Mouse (Mus musculus) stomach, embryonic 16.5 days (tissue): Measurements from ENCODE around the gene Ccdc130. TPM values are rescaled to one million over a fixed set of nuclear protein-coding genes. Genes with fewer than 3 reads are reported as not detected.

Experiments used
- ATAC-seq: fragments of 200-750 bp; cut with Nextera tagmentation; 2 replicates; pipeline ENCODE4 v1.8.0; 2017; ENCODE audit warnings: moderate number of reproducible peaks, moderate TSS enrichment; ENCODE audit not compliant: insufficient read depth, low FRiP score
- H3K27ac ChIP-seq: fragments of 300-500 bp; sonication (generic); 2 replicates; pipeline ENCODE4 v1.5.1; 2014; ENCODE audit warnings: low read length
- H3K27me3 ChIP-seq: fragments of 300-500 bp; sonication (generic); 2 replicates; pipeline ENCODE4 v1.6.1; 2014; ENCODE audit warnings: low read length, control low read depth, mixed read lengths; ENCODE audit not compliant: control insufficient read depth, insufficient read depth
- H3K36me3 ChIP-seq: fragments of 300-500 bp; sonication (generic); 2 replicates; pipeline ENCODE4 v1.6.1; 2014; ENCODE audit warnings: low read length; ENCODE audit not compliant: control insufficient read depth, insufficient read depth
- H3K4me1 ChIP-seq: fragments of 300-500 bp; sonication (generic); 2 replicates; pipeline ENCODE4 v1.6.1; 2014; ENCODE audit warnings: low read length, control low read depth, mixed read lengths; ENCODE audit not compliant: control insufficient read depth, insufficient read depth
- H3K4me2 ChIP-seq: fragments of 300-500 bp; sonication (generic); 2 replicates; pipeline ENCODE4 v1.6.1; 2014; ENCODE audit warnings: low read depth, low read length, mixed read lengths
- H3K4me3 ChIP-seq: fragments of 300-500 bp; sonication (generic); replicated peaks from 2 replicates; pipeline ENCODE4 v1.5.1; 2014; ENCODE audit warnings: mild to moderate bottlenecking, low read length
- H3K9ac ChIP-seq: fragments of 300-500 bp; sonication (generic); 2 replicates; pipeline ENCODE4 v1.6.1; 2014; ENCODE audit warnings: low read length
- H3K9me3 ChIP-seq: fragments of 300-500 bp; sonication (generic); replicated peaks from 2 replicates; pipeline ENCODE4 v1.6.1; 2016; ENCODE audit warnings: low read length, control low read depth; ENCODE audit not compliant: control insufficient read depth
- WGBS: fragments of 180-500 bp; shearing (Covaris S2); extraction: QIAGEN DNeasy Blood & Tissue Kit; methylation state at CpG from one replicate; pipeline ENCODE4 v1.1.7; 2014; 5-methylcytosine and 5-hydroxymethylcytosine counted together
- polyA plus RNA-seq: library from polyadenylated mRNA; unstranded; fragments of >200 nt; fragmentation: Nextera tagmentation; extraction: Ambion mirVana; gene quantifications from 2 replicates; pipeline ENCODE4 v1.2.1, GENCODE M21; 2015

Gene Ccdc130
- polyA plus RNA-seq, 1 experiment from 2014 or later = 19.0 TPM

- ATAC-seq = no peak
- Histone ChIP-seq H3K4me1 (peaks cover 5% of the 10 kb centered on the region), H3K9ac (no peak overlapping the region), H3K27me3 (no peaks in the 10 kb centered on the region), H3K9me3 (no peaks in the 10 kb centered on the region), H3K27ac (no peak overlapping the region), H3K36me3 (peaks cover 20% of the 10 kb centered on the region; the same call in 1 of the 2 replicates), H3K4me2 (no peak overlapping the region), H3K4me3 (no peak overlapping the region)
- 78% methylated on average over 17 of the region's 17 CpGs for WGBS
Observed at GRCm38 (mm10) chr8:84230735-84231134, 39.4 kb downstream of the Ccdc130 start.

- Histone ChIP-seq H3K4me2 (no peak overlapping the region), H3K4me3 (no peak overlapping the region), H3K27ac (no peak overlapping the region), H3K9ac (no peak overlapping the region), H3K36me3 (peaks cover 14% of the 10 kb centered on the region; the same call in 1 of the 2 replicates), H3K4me1 (no peaks in the 10 kb centered on the region), H3K27me3 (no peaks in the 10 kb centered on the region), H3K9me3 (no peaks in the 10 kb centered on the region)
- no peak for ATAC-seq
- 82% methylated on average over 21 of the region's 21 CpGs for WGBS
Observed at GRCm38 (mm10) chr8:84223322-84224029, 46.7 kb downstream of the Ccdc130 start.

GRCm38 (mm10) chr8:84222566-84223165 lies 47.5 kb downstream of the Ccdc130 start:
- ATAC-seq = no peak
- 87% methylated on average over 9 of the region's 9 CpGs for WGBS
- H3K36me3 ChIP-seq = peaks cover 9% of the 10 kb centered on the region; the same call in 1 of the 2 replicates

GRCm38 (mm10) chr8:84220105-84220504 lies 50.1 kb downstream of the Ccdc130 start:
- Histone ChIP-seq H3K4me3 (no peak overlapping the region), H3K36me3 (peaks cover 14% of the 10 kb centered on the region), H3K4me2 (no peak overlapping the region), H3K9ac (no peak overlapping the region), H3K9me3 (no peaks in the 10 kb centered on the region), H3K27ac (no peak overlapping the region), H3K27me3 (no peaks in the 10 kb centered on the region), H3K4me1 (no peaks in the 10 kb centered on the region)
- WGBS = 70% methylated on average over 7 of the region's 7 CpGs
- ATAC-seq = no peak

More at GRCm38 (mm10) chr8:84222566-84223165, 47.5 kb downstream of the Ccdc130 start:
- H3K27me3 ChIP-seq = no peaks in the 10 kb centered on the region
- no peak overlapping the region for H3K27ac ChIP-seq
- H3K9ac ChIP-seq = no peak overlapping the region
- no peaks in the 10 kb centered on the region for H3K4me1 ChIP-seq
- H3K4me3 ChIP-seq = no peak overlapping the region
- no peaks in the 10 kb centered on the region for H3K9me3 ChIP-seq
- H3K4me2 ChIP-seq = no peak overlapping the region

- 94% methylated on average over 5 of the region's 5 CpGs for WGBS
- ATAC-seq = no peak
- no peaks in the 10 kb centered on the region for H3K9me3 ChIP-seq
- no peak overlapping the region for H3K4me3 ChIP-seq
- no peaks in the 10 kb centered on the region for H3K4me1 ChIP-seq
- no peak overlapping the region for H3K4me2 ChIP-seq
- no peak overlapping the region for H3K27ac ChIP-seq
- peaks cover 13% of the 10 kb centered on the region for H3K36me3 ChIP-seq
- H3K9ac ChIP-seq = no peak overlapping the region
- H3K27me3 ChIP-seq = no peaks in the 10 kb centered on the region
Observed at GRCm38 (mm10) chr8:84218143-84218542, 52.0 kb downstream of the Ccdc130 start.

GRCm38 (mm10) chr8:84217206-84217605 lies 53.0 kb downstream of the Ccdc130 start:
- Histone ChIP-seq H3K4me1 (no peaks in the 10 kb centered on the region), H3K4me3 (no peak overlapping the region), H3K27me3 (no peaks in the 10 kb centered on the region), H3K4me2 (no peak overlapping the region), H3K36me3 (peaks cover 9% of the 10 kb centered on the region), H3K27ac (no peak overlapping the region), H3K9ac (no peak overlapping the region), H3K9me3 (no peaks in the 10 kb centered on the region)
- 94% methylated on average over 11 of the region's 11 CpGs for WGBS
- no peak; the same call in 1 of the 2 replicates for ATAC-seq

GRCm38 (mm10) chr8:84213277-84213676 lies 56.9 kb downstream of the Ccdc130 start:
- Histone ChIP-seq H3K9ac (no peak overlapping the region), H3K4me1 (peaks cover 6% of the 10 kb centered on the region), H3K27ac (no peak overlapping the region), H3K36me3 (peaks cover 24% of the 10 kb centered on the region), H3K4me2 (no peak overlapping the region), H3K27me3 (no peaks in the 10 kb centered on the region), H3K4me3 (no peak overlapping the region), H3K9me3 (no peaks in the 10 kb centered on the region)
- ATAC-seq = no peak
- WGBS = 83% methylated on average over 4 of the region's 4 CpGs

- Histone ChIP-seq H3K4me1 (peaks cover 18% of the 10 kb centered on the region), H3K27me3 (no peaks in the 10 kb centered on the region), H3K36me3 (peaks cover 20% of the 10 kb centered on the region), H3K27ac (no peak overlapping the region), H3K4me3 (no peak overlapping the region), H3K4me2 (no peak overlapping the region), H3K9me3 (no peaks in the 10 kb centered on the region), H3K9ac (no peak overlapping the region)
- WGBS = 92% methylated on average over 31 of the region's 31 CpGs
- no peak for ATAC-seq
Observed at GRCm38 (mm10) chr8:84211881-84212563, 58.2 kb downstream of the Ccdc130 start.

- Histone ChIP-seq H3K4me2 (no peak overlapping the region), H3K4me1 (peaks cover 18% of the 10 kb centered on the region), H3K9me3 (no peaks in the 10 kb centered on the region), H3K9ac (no peak overlapping the region), H3K36me3 (peaks cover 23% of the 10 kb centered on the region), H3K27ac (no peak overlapping the region), H3K4me3 (no peak overlapping the region), H3K27me3 (no peaks in the 10 kb centered on the region)
- no peak for ATAC-seq
- whole genome bisulfite sequencing = 85% methylated on average over 3 of the region's 3 CpGs
Observed at GRCm38 (mm10) chr8:84211202-84211601, 59.0 kb downstream of the Ccdc130 start.
